Mouse (Mus musculus): Measurements from ENCODE around the gene Ap2m1. TPM values are rescaled to one million over a fixed set of nuclear protein-coding genes. Genes with fewer than 3 reads are reported as not detected.
A peak's percentile ranks its signal among the peaks of the same experiment; 100 is the strongest.

Gene Ap2m1
- polyA plus RNA-seq, 1 experiment from 2014 or later = 646 TPM

GRCm38 (mm10) chr16:20540438-20540837 lies 5.2 kb downstream of the Ap2m1 start:
- H3K4me2 ChIP-seq = no peak overlapping the region
- no peak overlapping the region for H3K4me3 ChIP-seq (ENCODE audit: low read depth, low read length)
- no peak overlapping the region for H3K9ac ChIP-seq
- H3K27me3 ChIP-seq (ENCODE audit: insufficient read depth, low read length) = no peaks in the 10 kb centered on the region
- no peak overlapping the region for H3K27ac ChIP-seq (ENCODE audit: low read depth)
- 0 out of 2 replicates have a peak, but pooled peaks cover 7% of the 10 kb centered on the region for H3K4me1 ChIP-seq (ENCODE audit: insufficient read depth)
- WGBS = 84% methylated on average over 4 of the region's 4 CpGs
- TF ChIP-seq CTCF (IDR thresholded peaks at IDR 0.05; ENCODE audit: low read depth) = no peak
- no peaks in the 10 kb centered on the region for H3K9me3 ChIP-seq (ENCODE audit: low read depth, low read length)
- no peak for DNase-seq
- no peak for ATAC-seq (ENCODE audit: insufficient read depth)
- H3K36me3 ChIP-seq (ENCODE audit: insufficient read depth) = peaks cover 74% of the 10 kb centered on the region

GRCm38 (mm10) chr16:20545696-20546095 lies 10.4 kb downstream of the Ap2m1 start:
- H3K36me3 ChIP-seq (ENCODE audit: insufficient read depth) = peaks cover 58% of the 10 kb centered on the region
- peaks cover 3% of the 10 kb centered on the region; the same call in 1 of the 2 replicates for H3K4me1 ChIP-seq (ENCODE audit: insufficient read depth)
- no peak for TF ChIP-seq CTCF (IDR thresholded peaks at IDR 0.05; ENCODE audit: low read depth)
- H3K4me2 ChIP-seq = no peak overlapping the region
- no peak overlapping the region for H3K27ac ChIP-seq (ENCODE audit: low read depth)
- no peak for ATAC-seq (ENCODE audit: insufficient read depth)
- 87% methylated on average over 10 of the region's 10 CpGs for WGBS
- no peak for DNase-seq
- no peak overlapping the region for H3K9ac ChIP-seq
- no peaks in the 10 kb centered on the region for H3K9me3 ChIP-seq (ENCODE audit: low read depth, low read length)
- H3K27me3 ChIP-seq (ENCODE audit: insufficient read depth, low read length) = no peaks in the 10 kb centered on the region
- H3K4me3 ChIP-seq (ENCODE audit: low read depth, low read length) = no peak overlapping the region

GRCm38 (mm10) chr16:20547423-20547822 lies 12.1 kb downstream of the Ap2m1 start:
- Histone ChIP-seq H3K36me3 (ENCODE audit: insufficient read depth) (peaks cover 58% of the 10 kb centered on the region), H3K27ac (ENCODE audit: low read depth) (peak overlapping the region; percentile 46; the same call in 1 of the 2 replicates), H3K4me3 (ENCODE audit: low read depth, low read length) (peak overlapping the region; percentile 82), H3K4me2 (peak overlapping the region; percentile 79), H3K4me1 (ENCODE audit: insufficient read depth) (peaks cover 3% of the 10 kb centered on the region; the same call in 1 of the 2 replicates), H3K9ac (peak overlapping the region; percentile 62; the same call in 1 of the 2 replicates), H3K27me3 (ENCODE audit: insufficient read depth, low read length) (no peaks in the 10 kb centered on the region), H3K9me3 (ENCODE audit: low read depth, low read length) (no peaks in the 10 kb centered on the region)
- DNase-seq (no peak), ATAC-seq (ENCODE audit: insufficient read depth) (no peak)
- 50% methylated on average over 5 of the region's 5 CpGs for WGBS
- no peak for TF ChIP-seq CTCF (IDR thresholded peaks at IDR 0.05; ENCODE audit: low read depth)

- ATAC-seq (ENCODE audit: insufficient read depth) (peak; percentile 99), DNase-seq (peak; percentile 100)
- Histone ChIP-seq H3K9me3 (ENCODE audit: low read depth, low read length) (no peaks in the 10 kb centered on the region), H3K27me3 (ENCODE audit: insufficient read depth, low read length) (no peaks in the 10 kb centered on the region), H3K4me3 (ENCODE audit: low read depth, low read length) (peak within 1 kb of the TSS; percentile 82), H3K4me2 (peak within 1 kb of the TSS; percentile 89), H3K36me3 (ENCODE audit: insufficient read depth) (peaks cover 59% of the 10 kb centered on the region), H3K27ac (ENCODE audit: low read depth) (peak within 1 kb of the TSS; percentile 46; the same call in 1 of the 2 replicates), H3K9ac (peak within 1 kb of the TSS; percentile 84), H3K4me1 (ENCODE audit: insufficient read depth) (peaks cover 3% of the 10 kb centered on the region; the same call in 1 of the 2 replicates)
- under 1% methylated on average over 56 of the region's 56 CpGs for WGBS
- TF ChIP-seq CTCF (IDR thresholded peaks at IDR 0.05; ENCODE audit: low read depth) = no peak
These were observed 13.0 kb downstream of the Ap2m1 start, which contains the start of gene Abcf3 for GRCm38 (mm10) chr16:20548096-20548948. Abcf3 (plus strand) TSS chr16:20548577.

- no peak for ATAC-seq (ENCODE audit: insufficient read depth)
- DNase-seq = no peak
- no peak for TF ChIP-seq CTCF (IDR thresholded peaks at IDR 0.05; ENCODE audit: low read depth)
- Histone ChIP-seq H3K4me1 (ENCODE audit: insufficient read depth) (peaks cover 3% of the 10 kb centered on the region; the same call in 1 of the 2 replicates), H3K27ac (ENCODE audit: low read depth) (no peak overlapping the region), H3K9ac (peak overlapping the region; percentile 84), H3K4me2 (peak overlapping the region; percentile 89), H3K9me3 (ENCODE audit: low read depth, low read length) (no peaks in the 10 kb centered on the region), H3K4me3 (ENCODE audit: low read depth, low read length) (peak overlapping the region; percentile 82), H3K27me3 (ENCODE audit: insufficient read depth, low read length) (no peaks in the 10 kb centered on the region), H3K36me3 (ENCODE audit: insufficient read depth) (peaks cover 59% of the 10 kb centered on the region)
- WGBS = 42% methylated on average over 9 of the region's 9 CpGs
These were observed 13.9 kb downstream of the Ap2m1 start for GRCm38 (mm10) chr16:20549161-20549560.

GRCm38 (mm10) chr16:20551691-20552090 lies 16.4 kb downstream of the Ap2m1 start:
- DNase-seq (no peak), ATAC-seq (ENCODE audit: insufficient read depth) (no peak)
- no peak overlapping the region for H3K27ac ChIP-seq (ENCODE audit: low read depth)
- no peak for TF ChIP-seq CTCF (IDR thresholded peaks at IDR 0.05; ENCODE audit: low read depth)
- no peaks in the 10 kb centered on the region for H3K9me3 ChIP-seq (ENCODE audit: low read depth, low read length)
- no peak overlapping the region for H3K9ac ChIP-seq
- 94% methylated on average over 5 of the region's 5 CpGs for WGBS
- H3K4me3 ChIP-seq (ENCODE audit: low read depth, low read length) = no peak overlapping the region
- H3K4me2 ChIP-seq = no peak overlapping the region
- peaks cover 3% of the 10 kb centered on the region; the same call in 1 of the 2 replicates for H3K4me1 ChIP-seq (ENCODE audit: insufficient read depth)
- H3K36me3 ChIP-seq (ENCODE audit: insufficient read depth) = peaks cover 58% of the 10 kb centered on the region
- no peaks in the 10 kb centered on the region for H3K27me3 ChIP-seq (ENCODE audit: insufficient read depth, low read length)

GRCm38 (mm10) chr16:20552594-20552993 lies 17.3 kb downstream of the Ap2m1 start:
- Histone ChIP-seq H3K9me3 (ENCODE audit: low read depth, low read length) (no peaks in the 10 kb centered on the region), H3K27me3 (ENCODE audit: insufficient read depth, low read length) (no peaks in the 10 kb centered on the region), H3K4me3 (ENCODE audit: low read depth, low read length) (no peak overlapping the region), H3K9ac (no peak overlapping the region), H3K36me3 (ENCODE audit: insufficient read depth) (peaks cover 63% of the 10 kb centered on the region), H3K27ac (ENCODE audit: low read depth) (no peak overlapping the region), H3K4me1 (ENCODE audit: insufficient read depth) (peaks cover 3% of the 10 kb centered on the region; the same call in 1 of the 2 replicates), H3K4me2 (no peak overlapping the region)
- no peak for TF ChIP-seq CTCF (IDR thresholded peaks at IDR 0.05; ENCODE audit: low read depth)
- DNase-seq (no peak), ATAC-seq (ENCODE audit: insufficient read depth) (no peak)
- 88% methylated on average over 1 of the region's 1 CpGs for WGBS

All from lung, embryonic 14.5 days (tissue).